Mouse (Mus musculus) c-Kit-positive CD71-positive TER-119-negative erythroid progenitor cells, embryonic 14.5 days (primary cell): ENCODE measurements around the gene Pou3f3.

Experiments
- DNase-seq: peaks from one replicate; pipeline ENCODE4 v3.0.0-alpha.2; 2013; ENCODE audit warnings: low read depth

Pou3f3 gene

GRCm38 (mm10) chr1:42695578-42695915 lies at the start of gene Pou3f3:
Gene Pou3f3 (plus strand): TSS chr1:42695768.
- DNase-seq: no peak

- DNase-seq: no peak
Observed at GRCm38 (mm10) chr1:42648366-42648935, 47.1 kb upstream of the Pou3f3 start.

GRCm38 (mm10) chr1:42651461-42651860 lies 44.1 kb upstream of the Pou3f3 start:
- DNase-seq: no peak

GRCm38 (mm10) chr1:42667546-42667945 lies 28.0 kb upstream of the Pou3f3 start:
- DNase-seq: no peak

- no peak for DNase-seq
Observed at GRCm38 (mm10) chr1:42680673-42681072, 14.9 kb upstream of the Pou3f3 start.

GRCm38 (mm10) chr1:42681762-42682161 lies 13.8 kb upstream of the Pou3f3 start:
- DNase-seq: no peak

GRCm38 (mm10) chr1:42683861-42684260 lies 11.7 kb upstream of the Pou3f3 start:
- DNase-seq: no peak

- DNase-seq: no peak
Observed at GRCm38 (mm10) chr1:42684345-42684744, 11.2 kb upstream of the Pou3f3 start.

GRCm38 (mm10) chr1:42684783-42685182 lies 10.8 kb upstream of the Pou3f3 start:
- DNase-seq: no peak

GRCm38 (mm10) chr1:42685321-42685960 lies 10.1 kb upstream of the Pou3f3 start:
- DNase-seq: no peak

- DNase-seq: no peak
Observed at GRCm38 (mm10) chr1:42686194-42687131, 9.1 kb upstream of the Pou3f3 start.

GRCm38 (mm10) chr1:42687271-42687670 lies 8.3 kb upstream of the Pou3f3 start:
- DNase-seq: no peak

GRCm38 (mm10) chr1:42687756-42688540 lies 7.6 kb upstream of the Pou3f3 start:
- no peak for DNase-seq

GRCm38 (mm10) chr1:42688541-42689125 lies 6.9 kb upstream of the Pou3f3 start:
- no peak for DNase-seq

GRCm38 (mm10) chr1:42690024-42690575 lies 5.5 kb upstream of the Pou3f3 start:
- DNase-seq: no peak

- no peak for DNase-seq
Observed at GRCm38 (mm10) chr1:42691202-42692170, 4.1 kb upstream of the Pou3f3 start.

GRCm38 (mm10) chr1:42692221-42692620 lies 3.3 kb upstream of the Pou3f3 start:
- no peak for DNase-seq

GRCm38 (mm10) chr1:42693101-42693715 lies 2.4 kb upstream of the Pou3f3 start:
- DNase-seq: no peak

- no peak for DNase-seq
Observed at GRCm38 (mm10) chr1:42693852-42694251, 1.7 kb upstream of the Pou3f3 start.

GRCm38 (mm10) chr1:42694290-42694664 lies 1.3 kb upstream of the Pou3f3 start:
- no peak for DNase-seq
